27 mouse cellular contexts compared by ENCODE assay signal in genomic region chr7:136235563-136235962, GRCm38 (mm10).
A peak's percentile ranks its signal among the peaks of the same experiment; 100 is the strongest.
DNase-seq lines count a peak whose midpoint lies in the region; ATAC-seq and TF ChIP-seq lines count a peak whose summit lies in the region.
"Had no signal": no experiment of that assay in that cellular context is flagged by ENCODE, and none has a peak within 500 bp of the region (broad histone marks: within the 10 kb centered on the region; RNA-seq: fewer than 3 reads in every experiment).

No protein-coding gene starts in this region.

- no peaks in the 10 kb centered on the region for H3K9me3 ChIP-seq in kidney, embryonic 14.5 days (ENCODE audit: control insufficient read depth, low read length)
- no peaks in the 10 kb centered on the region for H3K9me3 ChIP-seq in kidney, embryonic 16.5 days (ENCODE audit: low read length)
- no peaks in the 10 kb centered on the region for H3K9me3 ChIP-seq in midbrain, embryonic 11.5 days (ENCODE audit: control insufficient read depth, low read length)
- H3K9me3 ChIP-seq in midbrain, embryonic 13.5 days: no peaks in the 10 kb centered on the region
- H3K9me3 ChIP-seq: embryonic facial prominence, embryonic 13.5 days; embryonic facial prominence, embryonic 15.5 days; forebrain, embryonic 10.5 days; forebrain, embryonic 12.5 days had no signal

- peak; percentile 57; the same call in 1 of the 2 replicates for ATAC-seq in kidney, embryonic 14.5 days (ENCODE audit: low FRiP score, low TSS enrichment)
- no peak for ATAC-seq in kidney, embryonic 16.5 days (ENCODE audit: low FRiP score, low TSS enrichment)
- no peak for ATAC-seq in midbrain, embryonic 11.5 days (ENCODE audit: low FRiP score)
- ATAC-seq in midbrain, embryonic 13.5 days: no peak
- ATAC-seq: activated CD4-positive, CD25-positive, alpha-beta regulatory T cell, adult 4 months; CD4-positive, CD25-positive, alpha-beta regulatory T cell, adult 4 months; forebrain, embryonic 14.5 days; Patski had no signal

- peak overlapping the region; percentile 55; the same call in 1 of the 2 replicates for H3K27ac ChIP-seq in kidney, adult 2 months (ENCODE audit: insufficient read depth, low read depth, low read length)
- H3K27ac ChIP-seq in kidney, embryonic 14.5 days (ENCODE audit: low read depth, low read length): no peak overlapping the region
- no peak overlapping the region for H3K27ac ChIP-seq in kidney, embryonic 16.5 days (ENCODE audit: low read length)
- H3K27ac ChIP-seq in midbrain, embryonic 11.5 days (ENCODE audit: low read depth, low read length): no peak overlapping the region
- H3K27ac ChIP-seq in midbrain, embryonic 13.5 days: no peak overlapping the region
- H3K27ac ChIP-seq: embryonic facial prominence, embryonic 13.5 days; embryonic facial prominence, embryonic 15.5 days; forebrain, embryonic 10.5 days; forebrain, embryonic 12.5 days had no signal

- DNase-seq in heart, adult 11 months: peak; percentile 77
- DNase-seq in heart, adult 18-20 months: no peak
- peak; percentile 17 for DNase-seq in kidney, adult 2 months
- DNase-seq in kidney, adult 18-20 months: no peak
- DNase-seq in midbrain, embryonic 11.5 days (ENCODE audit: low spot score, missing footprints): peak; percentile 68
- DNase-seq: adrenal gland, adult 8-10 months; adrenal gland, postnatal 14 days; adrenal gland, postnatal 36 days; B cell, adult 2 months; cerebellum, adult 11-12 months; cerebellum, adult 2 months; cerebellum, adult 9-10 months; cerebellum, postnatal 10 days; cerebellum, postnatal 25 days had no signal

- 43% methylated on average over 2 of the region's 2 CpGs for WGBS in kidney, adult 2 months
- WGBS in kidney, embryonic 14.5 days: 33% methylated on average over 2 of the region's 2 CpGs
- 29% methylated on average over 2 of the region's 2 CpGs for WGBS in kidney, embryonic 16.5 days
- WGBS in midbrain, embryonic 11.5 days: 71% methylated on average over 2 of the region's 2 CpGs
- 60% methylated on average over 2 of the region's 2 CpGs for WGBS in midbrain, embryonic 13.5 days

- no peak for TF ChIP-seq POLR2A in kidney, adult 2 months (IDR thresholded peaks at IDR 0.05; ENCODE audit: low read depth, low read length)

- no peaks in the 10 kb centered on the region for H3K27me3 ChIP-seq in kidney, adult 2 months (replicated peaks; ENCODE audit: control insufficient read depth, insufficient read depth, low read length)
- H3K27me3 ChIP-seq in kidney, embryonic 14.5 days (ENCODE audit: control insufficient read depth, insufficient read depth, low read length): no peaks in the 10 kb centered on the region
- H3K27me3 ChIP-seq in kidney, embryonic 16.5 days (ENCODE audit: insufficient read depth, low read length): no peaks in the 10 kb centered on the region
- H3K27me3 ChIP-seq in midbrain, embryonic 11.5 days (ENCODE audit: control insufficient read depth, insufficient read depth, low read length): no peaks in the 10 kb centered on the region
- no peaks in the 10 kb centered on the region for H3K27me3 ChIP-seq in midbrain, embryonic 13.5 days
- H3K27me3 ChIP-seq: embryonic facial prominence, embryonic 15.5 days; Patski had no signal

- no peaks in the 10 kb centered on the region for H3K36me3 ChIP-seq in kidney, adult 2 months (ENCODE audit: control insufficient read depth, insufficient read depth, low read length)
- no peaks in the 10 kb centered on the region for H3K36me3 ChIP-seq in kidney, embryonic 14.5 days (ENCODE audit: control insufficient read depth, insufficient read depth, low read length)
- no peaks in the 10 kb centered on the region for H3K36me3 ChIP-seq in kidney, embryonic 16.5 days (ENCODE audit: insufficient read depth, low read length)
- H3K36me3 ChIP-seq in midbrain, embryonic 11.5 days (ENCODE audit: control insufficient read depth, insufficient read depth, low read length): no peaks in the 10 kb centered on the region
- no peaks in the 10 kb centered on the region for H3K36me3 ChIP-seq in midbrain, embryonic 13.5 days
- H3K36me3 ChIP-seq: embryonic facial prominence, embryonic 13.5 days; embryonic facial prominence, embryonic 15.5 days; forebrain, embryonic 10.5 days; forebrain, embryonic 12.5 days; G1E had no signal

- H3K4me2 ChIP-seq in kidney, embryonic 14.5 days (replicated peaks; ENCODE audit: low read depth, low read length): no peak overlapping the region
- no peak overlapping the region for H3K4me2 ChIP-seq in kidney, embryonic 16.5 days (replicated peaks; ENCODE audit: low read depth, low read length)
- H3K4me2 ChIP-seq in midbrain, embryonic 11.5 days: no peak overlapping the region
- no peak overlapping the region for H3K4me2 ChIP-seq in midbrain, embryonic 13.5 days (replicated peaks)
- H3K4me2 ChIP-seq: embryonic facial prominence, embryonic 13.5 days; embryonic facial prominence, embryonic 15.5 days; forebrain, embryonic 12.5 days had no signal

- H3K4me1 ChIP-seq in kidney, adult 2 months (ENCODE audit: control insufficient read depth, insufficient read depth, low read length): peaks cover 11% of the 10 kb centered on the region; the same call in 1 of the 2 replicates
- no peaks in the 10 kb centered on the region for H3K4me1 ChIP-seq in kidney, embryonic 14.5 days (ENCODE audit: control insufficient read depth, insufficient read depth, low read length)
- H3K4me1 ChIP-seq in kidney, embryonic 16.5 days (ENCODE audit: insufficient read depth, low read length): peaks cover 9% of the 10 kb centered on the region; the same call in 1 of the 2 replicates
- H3K4me1 ChIP-seq in midbrain, embryonic 11.5 days (ENCODE audit: control insufficient read depth, insufficient read depth, low read length): 0 out of 2 replicates have a peak, but pooled peaks cover 3% of the 10 kb centered on the region
- H3K4me1 ChIP-seq in midbrain, embryonic 13.5 days (replicated peaks): peaks cover 9% of the 10 kb centered on the region
- H3K4me1 ChIP-seq: embryonic facial prominence, embryonic 15.5 days had no signal

- H3K9ac ChIP-seq in kidney, embryonic 14.5 days (ENCODE audit: low read depth, low read length): no peak overlapping the region
- no peak overlapping the region for H3K9ac ChIP-seq in kidney, embryonic 16.5 days (replicated peaks; ENCODE audit: low read length)
- H3K9ac ChIP-seq in midbrain, embryonic 11.5 days (ENCODE audit: low read length): no peak overlapping the region
- no peak overlapping the region for H3K9ac ChIP-seq in midbrain, embryonic 13.5 days (replicated peaks)
- H3K9ac ChIP-seq: embryonic facial prominence, embryonic 13.5 days; embryonic facial prominence, embryonic 15.5 days; forebrain, embryonic 12.5 days had no signal

- no peak for TF ChIP-seq CTCF in kidney, adult 2 months (conservative IDR thresholded peaks at IDR 0.05; ENCODE audit: insufficient read depth, insufficient read length, low read depth, low read length)

- no peak overlapping the region for H3K4me3 ChIP-seq in kidney, adult 2 months (ENCODE audit: insufficient read depth, low read depth, low read length)
- no peak overlapping the region for H3K4me3 ChIP-seq in kidney, embryonic 14.5 days (ENCODE audit: low read length)
- H3K4me3 ChIP-seq in kidney, embryonic 16.5 days (ENCODE audit: low read length): no peak overlapping the region
- H3K4me3 ChIP-seq in midbrain, embryonic 11.5 days (ENCODE audit: low read depth, low read length): no peak overlapping the region
- H3K4me3 ChIP-seq in midbrain, embryonic 13.5 days (replicated peaks): no peak overlapping the region
- H3K4me3 ChIP-seq: embryonic facial prominence, embryonic 13.5 days; embryonic facial prominence, embryonic 15.5 days; erythroblast, embryonic 14.5 days; forebrain, embryonic 10.5 days; forebrain, embryonic 12.5 days had no signal

Comparison
In these comparisons a context has a peak if more than half of its experiments do, and no peak if none do; other contexts are left out.
1. DNase-seq: peak in heart, adult 11 months (single experiment), kidney, adult 2 months (single experiment) and midbrain, embryonic 11.5 days (single experiment); none in heart, adult 18-20 months (0 of 2) and kidney, adult 18-20 months (single experiment).